Mouse (Mus musculus) megakaryocyte-erythroid progenitor cell, adult 5 weeks (primary cell): ENCODE data around the gene 9230104L09Rik. TPM values are rescaled to one million over a fixed set of nuclear protein-coding genes. Genes with fewer than 3 reads are reported as not detected.

Experiments used
- polyA plus RNA-seq: library from polyadenylated mRNA; stranded (reverse); fragments of >175 nt; gene quantifications from 2 replicates; pipeline ENCODE4 v1.2.3, GENCODE M21; 2012

9230104L09Rik gene
- polyA plus RNA-seq = not detected in 2 replicates

GRCm38 (mm10) chr2:148864966-148865365, at the start of gene 9230104L09Rik:
TSS of gene 9230104L09Rik (minus strand) at chr2:148865038.

DNA sequence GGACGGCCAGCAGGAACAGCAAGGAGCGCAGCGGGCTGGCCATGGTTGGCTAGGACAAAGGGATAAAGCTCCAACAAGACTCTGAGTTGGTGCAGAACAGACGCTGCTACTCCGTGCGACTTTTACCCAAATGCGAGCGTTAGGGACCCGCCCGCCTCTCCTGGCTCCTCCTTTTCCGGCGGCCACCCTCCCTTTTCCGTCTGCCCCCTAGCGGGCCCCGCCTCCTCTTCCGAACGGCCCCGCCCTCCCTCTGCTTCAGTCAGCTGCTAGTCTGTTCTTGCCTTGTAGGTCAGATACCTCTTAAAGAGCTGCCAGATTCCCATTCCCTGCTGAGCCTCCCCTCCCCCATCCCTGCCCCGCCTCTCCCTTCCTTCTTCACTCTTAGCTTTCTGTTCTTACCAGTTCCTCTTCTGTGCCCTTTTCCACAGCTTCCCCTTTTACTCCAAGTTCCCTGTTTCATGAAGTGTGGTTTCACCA, 10.5 kb upstream of the 9230104L09Rik start, which contains the start of gene Cst3:
Gene Cst3, minus strand, starts transcription at position 358 of the 477 bp plus-strand sequence.

GRCm38 (mm10) chr2:148834912-148835311, 29.9 kb downstream of the 9230104L09Rik start, which contains the start of gene Cst9:
TSS of gene Cst9 (plus strand) at chr2:148835147.

GRCm38 (mm10) chr2:148819909-148820308, 44.9 kb downstream of the 9230104L09Rik start, which contains the start of gene Cst13:
TSS of gene Cst13 (plus strand) at chr2:148820081.

DNA sequence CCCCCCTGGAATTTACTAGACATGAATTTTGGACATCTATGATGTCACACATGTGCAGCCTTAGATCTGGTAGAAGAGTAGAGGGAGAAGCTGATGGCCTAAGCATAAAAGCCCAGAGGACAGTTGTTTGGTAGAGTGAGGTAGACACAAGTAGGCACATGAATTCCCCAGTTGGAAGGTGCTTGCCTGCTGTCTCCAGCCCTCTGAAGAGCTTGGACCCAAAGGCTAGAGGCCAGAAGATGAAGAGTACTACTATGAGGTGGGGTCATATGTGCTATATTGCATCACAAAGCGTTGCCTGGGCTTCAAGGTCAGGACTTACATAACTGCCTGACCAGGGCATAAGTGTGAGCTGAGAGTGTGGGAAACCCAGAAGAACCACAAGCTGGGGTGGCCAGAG, 66.4 kb downstream of the 9230104L09Rik start, which contains the start of gene Cst8:
Gene Cst8, plus strand, starts transcription at position 301 of the 400 bp plus-strand sequence.

Other genes starting within 250 kb of the 9230104L09Rik start
- 35.0 and 49.1 TPM in 2 replicates for gene Nxt1, start 192.4 kb downstream of the 9230104L09Rik start, polyA plus RNA-seq
- 11.8 and 12.8 TPM in 2 replicates for gene Gzf1, start 184.0 kb downstream of the 9230104L09Rik start, polyA plus RNA-seq
- gene Napb, start 132.6 kb downstream of the 9230104L09Rik start, polyA plus RNA-seq = 0.17 and 0.19 TPM in 2 replicates
- gene Cstl1, start 114.7 kb downstream of the 9230104L09Rik start, polyA plus RNA-seq = not detected in 2 replicates
- not detected in 2 replicates for gene Cst11, start 93.5 kb downstream of the 9230104L09Rik start, polyA plus RNA-seq
- gene 8030411F24Rik, start 83.0 kb downstream of the 9230104L09Rik start, polyA plus RNA-seq = not detected in 2 replicates
- gene Cst12, start 75.7 kb downstream of the 9230104L09Rik start, polyA plus RNA-seq = not detected in 2 replicates
- not detected in 2 replicates for gene Cst8, start 66.3 kb downstream of the 9230104L09Rik start, polyA plus RNA-seq
- not detected in 2 replicates for gene Cst13, start 45.0 kb downstream of the 9230104L09Rik start, polyA plus RNA-seq
- gene Cst9, start 29.9 kb downstream of the 9230104L09Rik start, polyA plus RNA-seq = not detected in 2 replicates
- gene Cst3, start 10.7 kb upstream of the 9230104L09Rik start, polyA plus RNA-seq = 971 and 1,101 TPM in 2 replicates
- not detected in 2 replicates for gene Gm1330, start 138.2 kb upstream of the 9230104L09Rik start, polyA plus RNA-seq
- gene Gm10750, start 152.2 kb upstream of the 9230104L09Rik start, polyA plus RNA-seq = not detected in 2 replicates